Mouse (Mus musculus) ovary, postnatal 36 days (tissue): ENCODE results near the gene Nxf2.
"Not testable (repeated sequence)": the region's sequence is repeated elsewhere in the genome, so short reads cannot be mapped to it uniquely, and the experiment has no call there.

Source experiments
- DNase-seq: peaks from one replicate; pipeline ENCODE4 v3.0.0; 2022; ENCODE audit warnings: low spot score, mixed read lengths

Nxf2 gene

DNA sequence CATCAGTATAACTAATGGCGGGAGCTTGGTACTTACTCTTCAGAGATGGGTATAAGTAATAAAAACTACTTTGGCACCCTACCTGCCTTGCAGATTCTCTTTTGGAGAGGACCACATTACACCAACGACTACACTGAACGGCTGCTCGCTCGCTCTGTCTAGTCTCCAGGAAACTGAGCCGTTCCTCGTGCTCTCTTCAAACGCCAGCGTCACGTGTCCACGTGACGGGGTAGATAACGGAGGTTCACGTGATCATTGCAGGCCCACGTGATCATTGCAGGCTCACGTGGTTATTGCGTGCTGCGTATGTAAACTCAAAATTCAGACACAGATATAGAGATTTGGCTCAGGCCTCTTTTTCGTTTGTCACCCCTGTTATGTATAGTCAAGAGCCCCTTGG, at the start of gene Nxf2:
TSS of gene Nxf2 (minus strand) at position 209 of the 400 bp plus-strand sequence.
- no peak for DNase-seq

DNA sequence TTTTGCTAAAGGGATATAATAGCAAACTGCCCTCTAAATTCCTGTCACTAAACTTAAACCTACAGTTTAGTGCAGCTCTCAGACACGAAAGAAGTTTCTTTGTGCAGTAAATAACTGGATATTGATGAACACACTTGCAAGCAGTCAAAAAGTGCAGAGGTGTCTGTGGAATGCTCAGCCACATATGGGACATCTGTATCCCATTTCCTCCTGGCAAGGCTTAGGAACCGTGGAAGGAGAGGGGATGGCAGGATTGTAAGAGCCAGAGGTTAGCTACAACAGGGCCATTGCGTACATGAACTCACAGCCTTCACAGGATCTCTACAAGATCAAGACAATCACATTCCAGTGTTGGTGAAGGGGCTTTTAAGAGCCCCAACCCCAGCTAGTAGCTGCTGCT, 46.8 kb upstream of the Nxf2 start:
- no peak for DNase-seq

DNA sequence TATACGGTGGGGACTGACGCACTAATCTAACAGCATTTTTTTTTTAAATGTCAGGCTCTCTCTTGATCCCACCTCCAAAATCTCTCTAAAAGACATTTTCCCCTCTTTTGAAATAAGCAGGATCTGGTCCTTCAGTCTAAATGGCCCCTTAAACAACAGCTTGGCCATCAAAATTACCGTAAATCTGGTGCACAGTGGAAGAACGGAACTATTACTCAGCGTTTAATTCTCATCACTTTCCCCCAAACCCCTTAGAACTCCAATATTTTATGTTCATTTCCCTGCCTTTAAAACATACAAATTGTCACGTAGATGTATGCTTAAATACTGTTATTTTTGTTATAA, 44.9 kb upstream of the Nxf2 start:
- DNase-seq, result no peak

DNA sequence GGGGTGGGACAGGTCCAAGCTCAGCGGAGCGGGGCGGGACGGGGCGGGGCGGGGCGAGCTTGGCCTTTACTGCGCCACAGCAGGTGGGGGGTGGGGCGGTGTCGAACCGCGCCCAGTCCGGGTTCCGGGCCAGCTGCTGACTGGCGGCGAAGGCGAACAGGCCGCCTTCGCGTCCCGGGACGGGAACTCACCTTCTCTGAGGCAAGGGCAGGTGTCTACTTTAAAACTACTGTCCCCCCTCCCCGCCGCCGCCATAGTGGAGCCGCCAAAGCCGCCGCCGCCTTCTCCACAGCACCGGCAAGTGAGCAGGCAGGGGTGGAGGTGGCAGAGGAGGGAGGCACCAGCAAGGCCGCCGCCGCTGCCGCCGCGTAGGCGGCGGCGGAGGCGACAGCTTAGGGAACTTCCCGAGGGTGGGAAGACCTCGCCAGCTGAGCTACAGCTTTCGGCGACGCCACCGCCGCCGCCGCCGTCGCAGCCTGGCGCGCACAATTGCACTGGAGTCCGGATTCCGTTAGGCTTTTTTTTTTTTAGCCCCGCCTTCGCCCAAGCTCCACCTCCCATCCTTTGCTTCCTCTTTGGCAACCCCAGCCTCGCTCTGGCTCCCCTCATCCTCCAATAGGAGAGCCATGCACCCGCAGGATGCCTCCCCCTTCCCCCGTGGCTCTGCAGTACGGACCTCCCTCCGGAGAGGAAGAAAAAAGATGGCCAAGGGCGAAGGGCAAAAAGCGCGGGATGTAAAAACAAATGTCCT, 44.3 kb upstream of the Nxf2 start, which contains the start of gene Zmat1:
TSS of gene Zmat1 (minus strand) at position 490 of the 751 bp plus-strand sequence.
- peak; percentile 81 for DNase-seq

DNA sequence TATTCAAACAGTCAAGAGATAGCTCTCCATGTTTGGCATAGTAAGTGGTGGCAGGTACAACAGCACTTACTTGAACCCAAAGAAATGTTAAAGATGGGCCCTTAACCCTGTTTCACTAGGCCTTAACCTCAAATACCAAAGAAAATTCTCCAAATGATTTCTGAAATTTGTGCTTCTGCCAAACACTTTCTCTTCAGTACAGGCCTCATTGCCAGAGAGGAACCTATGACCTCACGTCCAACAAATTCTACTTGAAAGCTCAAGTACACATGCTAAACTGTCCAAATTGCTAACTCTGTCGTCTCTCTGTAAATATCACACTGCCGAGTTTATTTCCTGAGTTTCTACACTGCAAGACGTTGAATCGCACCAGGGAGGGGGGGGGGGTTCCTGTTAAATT, 43.5 kb upstream of the Nxf2 start:
- DNase-seq, result no peak

DNA sequence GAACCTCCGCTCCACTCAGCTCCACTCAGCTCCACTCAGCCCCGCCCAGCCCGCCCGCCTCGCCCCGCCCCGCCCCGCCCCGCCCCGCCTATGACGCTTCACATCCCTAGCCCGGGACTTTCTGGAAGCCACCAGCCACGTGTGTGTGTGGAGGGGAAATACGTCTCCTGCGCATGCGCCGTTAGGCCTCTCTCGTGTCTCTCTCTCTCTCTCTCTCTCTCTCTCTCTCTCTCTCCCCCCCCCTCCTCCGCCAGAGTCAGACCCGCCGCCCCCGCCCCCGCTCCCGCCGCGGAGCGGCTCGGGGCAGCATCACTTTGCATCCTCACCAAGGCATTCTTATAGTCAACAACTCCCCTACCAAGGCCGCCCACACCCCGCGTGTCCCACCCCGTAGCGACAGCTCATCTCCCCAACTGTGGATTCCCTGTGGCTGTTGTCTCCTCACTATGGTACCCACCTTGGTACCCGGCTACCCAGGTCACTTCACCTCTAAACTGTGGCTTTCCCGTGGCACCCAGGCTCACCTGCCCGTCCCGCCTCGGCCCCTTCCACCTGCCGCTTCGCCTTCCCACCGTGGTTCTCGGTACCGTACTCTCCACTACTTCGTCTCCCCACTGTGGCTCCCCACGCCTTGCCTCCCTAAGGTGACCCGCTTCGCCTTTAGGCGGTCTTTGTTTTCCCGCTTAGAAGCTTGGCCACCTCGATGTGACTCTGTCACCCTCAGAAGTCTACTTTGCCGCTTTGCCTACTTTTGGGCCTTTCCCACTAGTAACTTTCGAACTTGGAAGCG, 1.1 kb downstream of the Nxf2 start:
- DNase-seq, result peak; percentile 43

DNA sequence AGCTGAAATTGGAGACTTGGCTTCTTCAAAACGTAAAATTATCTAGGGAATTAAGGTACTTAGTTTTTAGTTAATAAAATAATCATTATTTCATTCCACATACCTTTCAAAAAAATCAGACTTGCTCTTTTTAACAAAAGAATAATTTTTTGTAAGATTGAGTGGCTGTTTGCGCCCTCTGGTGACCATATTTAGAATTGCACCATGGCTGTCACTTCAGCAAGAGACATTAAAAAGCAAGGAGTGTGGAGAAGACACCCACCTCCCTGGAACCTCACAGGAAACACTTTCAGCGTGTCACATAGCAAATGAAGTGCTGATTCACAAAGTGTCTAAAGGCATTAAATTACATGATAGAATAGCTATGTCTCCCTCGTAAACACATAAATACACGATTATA, 34.2 kb downstream of the Nxf2 start:
- peak; percentile 13 for DNase-seq

DNA sequence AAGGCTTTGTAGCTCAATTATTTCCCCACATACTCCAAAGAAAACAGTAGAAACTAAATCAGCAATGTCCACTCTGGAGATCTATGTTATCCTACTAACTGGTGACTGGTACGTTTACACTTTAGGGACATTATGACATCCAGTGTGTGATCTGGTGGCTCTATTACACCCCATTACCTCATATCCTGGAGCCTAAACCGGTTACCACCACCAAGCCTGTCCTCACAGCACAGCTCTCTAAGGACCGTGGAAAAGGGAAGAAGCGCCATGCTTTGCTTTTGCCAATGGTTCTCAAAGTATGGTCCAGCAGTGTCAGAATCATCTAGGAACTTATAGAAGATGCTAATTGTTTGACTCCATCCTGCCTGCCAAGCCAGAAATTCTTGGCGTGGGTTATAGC, 34.6 kb downstream of the Nxf2 start:
- no peak for DNase-seq

DNA sequence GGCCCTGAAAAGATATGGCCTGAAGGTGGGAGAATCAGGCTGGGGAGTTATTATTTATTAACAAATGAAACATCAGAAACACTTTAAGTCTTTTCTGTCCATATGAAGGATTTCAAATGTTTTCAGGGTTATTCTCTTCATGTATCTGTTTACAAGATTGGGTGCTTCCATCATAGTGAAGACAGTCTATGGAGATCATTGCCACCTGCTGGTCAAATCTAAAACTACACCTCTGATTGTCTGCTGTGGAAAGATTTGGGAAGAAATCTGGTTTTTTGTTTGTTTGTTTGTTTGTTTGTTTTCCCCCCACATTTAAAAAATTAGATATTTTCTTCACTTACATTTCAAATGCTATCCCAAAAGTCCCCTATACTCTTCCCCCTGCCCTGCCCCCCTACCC, 39.5 kb downstream of the Nxf2 start:
- no peak for DNase-seq

DNA sequence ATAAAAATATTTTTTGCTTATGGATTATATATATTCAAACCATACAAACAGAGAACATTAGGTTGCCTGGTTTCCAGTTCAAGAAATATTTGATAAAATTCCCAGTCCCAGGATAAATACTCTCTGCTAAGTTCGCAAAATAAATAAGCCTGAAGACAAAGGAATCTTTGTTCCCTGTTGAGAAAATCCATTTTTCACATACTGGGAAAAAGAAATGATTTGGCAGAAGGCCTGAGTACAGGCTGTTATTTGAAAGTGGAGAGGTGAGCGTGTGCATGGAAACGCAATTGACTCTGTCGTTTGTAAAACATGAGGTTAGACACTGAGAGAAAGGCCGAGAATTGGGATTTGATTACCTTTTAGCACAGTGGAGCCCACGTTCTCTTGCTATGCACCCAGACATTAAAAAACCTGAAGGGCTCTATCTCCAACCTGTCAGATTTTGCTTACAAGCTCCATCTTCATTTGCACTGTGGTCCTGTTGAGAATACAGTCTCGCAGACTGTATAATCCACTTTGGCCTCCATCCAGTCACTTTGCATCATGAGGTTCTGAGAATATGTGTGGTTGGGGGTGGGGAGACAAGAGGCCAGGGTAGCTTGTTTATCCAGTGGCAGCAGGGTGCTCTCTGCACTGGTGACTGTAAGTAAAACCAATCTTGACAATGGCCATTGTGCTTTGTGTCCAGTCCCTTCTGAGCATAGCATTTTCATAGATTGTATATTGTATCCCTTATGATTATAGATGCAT, 40.7 kb downstream of the Nxf2 start:
- DNase-seq, result no peak

DNA sequence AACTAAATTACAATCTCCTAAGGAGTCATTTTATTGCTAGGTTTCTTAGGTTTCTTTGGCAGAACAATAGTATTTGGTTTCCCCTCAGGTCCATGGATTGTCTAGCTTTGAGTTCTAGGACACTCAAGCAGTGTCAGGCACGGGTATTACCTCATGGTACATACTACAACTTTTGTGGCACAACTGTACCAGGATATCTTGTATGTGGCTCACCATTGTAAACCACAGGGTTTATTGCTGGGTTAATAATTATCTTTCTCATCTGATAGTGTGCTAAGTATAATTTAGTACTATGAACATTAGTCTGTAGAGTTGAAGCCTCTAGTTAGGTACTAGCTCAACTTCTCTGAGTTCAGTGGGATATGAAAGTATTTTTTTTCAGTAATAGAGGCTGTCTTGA, 45.3 kb downstream of the Nxf2 start:
- DNase-seq, result no peak

DNA sequence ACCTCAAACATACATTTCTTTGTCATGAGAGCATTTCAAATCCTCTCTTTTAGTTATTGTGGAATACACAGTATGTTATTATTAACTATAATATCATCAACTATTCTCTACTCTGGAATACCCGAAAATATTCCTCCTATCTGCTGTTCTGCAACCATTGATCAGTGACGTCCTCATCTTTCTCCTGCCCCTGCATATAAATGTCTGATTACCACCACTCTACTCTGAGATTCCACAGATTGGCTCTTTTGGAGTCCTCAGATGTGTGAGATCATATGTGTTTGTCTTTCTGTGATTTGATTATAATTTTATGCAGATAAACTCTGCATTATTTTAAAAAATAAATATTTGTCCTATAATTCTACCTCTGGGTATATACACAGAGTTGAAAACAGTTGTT, 48.8 kb downstream of the Nxf2 start:
- DNase-seq, result no peak

DNA sequence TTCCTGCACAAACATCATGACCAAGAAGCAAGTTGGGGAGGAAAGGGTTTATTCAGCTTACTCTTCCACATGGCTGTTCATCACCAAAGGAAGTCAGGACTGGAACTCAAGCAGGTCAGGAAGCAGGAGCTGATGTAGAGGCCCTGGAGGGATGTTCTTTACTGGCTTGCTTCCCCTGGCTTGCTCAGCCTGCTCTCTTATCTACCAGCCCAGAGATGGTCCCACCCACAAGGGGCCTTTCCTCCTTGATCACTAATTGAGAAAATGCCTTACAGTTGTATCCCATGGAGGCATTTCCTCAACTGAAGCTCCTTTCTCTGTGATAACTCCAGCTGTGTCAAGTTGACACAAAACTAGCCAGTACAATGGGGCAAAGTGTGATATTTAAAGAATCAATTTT, 49.2 kb downstream of the Nxf2 start:
- not testable (repeated sequence) for DNase-seq

DNA sequence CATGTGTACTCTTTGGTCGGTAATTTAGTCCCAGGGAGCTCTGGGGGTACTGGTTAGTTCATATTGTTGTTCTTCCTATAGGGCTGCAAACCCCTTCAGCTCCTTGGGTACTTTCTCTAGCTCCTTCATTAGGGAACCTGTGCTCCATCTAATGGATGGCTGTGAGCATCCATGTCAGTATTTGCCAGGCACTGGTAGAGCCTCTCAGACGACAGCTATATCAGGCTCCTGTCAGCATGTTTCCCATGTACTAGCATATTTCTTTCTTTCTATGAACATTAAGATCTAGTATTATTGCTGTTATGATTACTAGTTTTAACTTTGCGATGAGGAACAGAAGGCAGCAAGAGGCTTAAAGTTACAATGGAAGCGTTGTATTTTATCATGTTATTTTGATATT, 49.7 kb downstream of the Nxf2 start:
- no peak for DNase-seq

DNA sequence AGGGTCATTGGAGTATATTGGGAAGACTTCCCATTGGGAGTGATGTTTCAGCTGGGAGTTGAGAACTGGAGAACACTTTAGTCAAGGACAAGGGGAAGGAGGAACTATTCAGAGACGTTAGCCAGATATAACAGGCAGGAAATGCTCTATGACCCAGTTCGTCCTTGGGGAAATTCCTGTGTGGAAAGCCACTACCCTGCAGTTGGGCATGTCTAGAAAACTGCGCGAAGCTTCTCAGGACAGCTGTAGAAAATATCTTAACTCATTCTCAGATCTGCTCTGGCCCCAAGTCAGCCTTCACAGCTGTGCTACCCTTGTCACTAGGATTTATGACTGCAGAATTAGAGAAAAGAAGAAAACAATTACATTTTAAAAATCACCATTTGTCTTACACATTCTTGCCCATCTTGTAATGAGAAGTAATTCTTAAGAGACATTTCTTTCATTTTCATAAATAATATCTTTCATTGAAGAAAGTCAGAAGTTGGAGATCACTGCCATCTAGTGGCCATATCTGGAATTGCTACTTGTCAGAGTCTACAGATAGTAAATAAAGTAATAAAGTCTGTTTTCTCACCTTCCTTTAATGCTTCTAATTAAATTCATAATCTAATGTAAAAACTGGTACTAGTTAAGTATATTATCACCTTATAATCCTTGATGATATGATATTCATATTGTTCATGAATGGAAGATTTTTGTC, 51.2 kb downstream of the Nxf2 start:
- DNase-seq, result no peak

DNA sequence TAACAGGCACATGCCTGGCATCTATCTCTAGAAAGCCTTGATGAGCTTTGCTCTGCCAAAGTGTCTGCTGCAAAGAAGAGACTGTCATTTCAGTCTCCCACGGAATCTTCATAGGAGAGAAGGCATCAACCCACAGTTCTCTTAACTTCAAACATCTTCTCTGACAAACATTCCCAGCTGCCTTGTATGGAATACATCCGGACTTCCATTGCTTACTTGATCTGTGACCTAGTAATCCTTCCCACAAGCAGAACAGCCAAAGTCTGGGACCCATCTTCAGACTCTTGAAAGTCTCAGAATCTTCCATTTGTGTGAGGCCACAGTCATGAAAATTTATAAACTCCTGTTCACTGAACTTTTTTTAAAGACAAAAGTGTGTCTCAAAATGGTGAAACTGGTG, 51.7 kb downstream of the Nxf2 start:
- no peak for DNase-seq

DNA sequence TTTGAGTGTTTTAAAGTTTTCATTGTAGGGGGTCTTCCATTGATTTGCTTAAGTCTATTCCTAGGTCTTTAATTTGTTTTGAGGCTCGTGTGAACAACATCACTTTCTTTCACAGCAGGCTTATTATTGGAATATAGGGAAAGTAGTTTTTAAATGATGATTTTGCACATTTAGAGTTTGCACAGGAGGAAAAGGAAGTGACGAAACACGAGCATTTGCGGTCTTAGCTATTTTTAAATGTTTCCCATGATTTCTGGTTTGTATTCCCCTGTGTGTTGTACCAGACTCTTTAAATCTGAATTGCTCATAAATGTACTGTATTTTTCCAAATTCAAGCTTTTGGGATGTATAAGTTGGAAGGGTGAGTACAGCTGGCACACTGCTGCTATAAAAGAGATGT, 54.2 kb downstream of the Nxf2 start:
- no peak for DNase-seq
